Mouse (Mus musculus) midbrain, postnatal 0 days (tissue): ENCODE data around the gene Anapc15-ps. TPM values are rescaled to one million over a fixed set of nuclear protein-coding genes. Genes with fewer than 3 reads are reported as not detected.

Experiments
- ATAC-seq: fragments of 200-750 bp; cut with Nextera tagmentation; 2 replicates; pipeline ENCODE4 v1.8.0; 2017; ENCODE audit warnings: moderate number of reproducible peaks, mild to moderate bottlenecking, moderate TSS enrichment, moderate library complexity; ENCODE audit not compliant: low FRiP score
- DNase-seq: peaks from one replicate; pipeline ENCODE4 v3.0.0-alpha.2; 2015; ENCODE audit warnings: low spot score
- H3K27ac ChIP-seq: fragments of 300-500 bp; sonication (generic); 2 replicates; pipeline ENCODE4 v1.5.1; 2014; ENCODE audit warnings: low read depth, mild to moderate bottlenecking, low read length, mixed read lengths
- H3K27me3 ChIP-seq: fragments of 300-500 bp; sonication (generic); 2 replicates; pipeline ENCODE4 v1.6.1; 2014; ENCODE audit warnings: low read length, control low read depth, mixed read lengths; ENCODE audit not compliant: insufficient read depth
- H3K36me3 ChIP-seq: fragments of 300-500 bp; sonication (generic); 2 replicates; pipeline ENCODE4 v1.6.1; 2014; ENCODE audit warnings: low read length, control low read depth, mixed read lengths; ENCODE audit not compliant: insufficient read depth
- H3K4me1 ChIP-seq: fragments of 300-500 bp; sonication (generic); 2 replicates; pipeline ENCODE4 v1.6.1; 2014; ENCODE audit warnings: mild to moderate bottlenecking, control low read depth, antibody characterized with exemption, low read length, mixed read lengths; ENCODE audit not compliant: insufficient read depth
- H3K4me2 ChIP-seq: fragments of 300-500 bp; sonication (generic); 2 replicates; pipeline ENCODE4 v1.6.1; 2014; ENCODE audit warnings: low read depth, mild to moderate bottlenecking, low read length, mixed read lengths; ENCODE audit not compliant: poor library complexity, severe bottlenecking
- H3K4me3 ChIP-seq: fragments of 300-500 bp; sonication (generic); 2 replicates; pipeline ENCODE4 v1.5.1; 2014; ENCODE audit warnings: low read depth, mild to moderate bottlenecking, low read length, moderate library complexity
- H3K9ac ChIP-seq: fragments of 300-500 bp; sonication (generic); replicated peaks from 2 replicates; pipeline ENCODE4 v1.6.1; 2014; ENCODE audit warnings: mild to moderate bottlenecking, low read length, moderate library complexity, mixed read lengths; ENCODE audit not compliant: poor library complexity, severe bottlenecking
- H3K9me3 ChIP-seq: fragments of 300-500 bp; sonication (generic); 2 replicates; pipeline ENCODE4 v1.6.1; 2016; ENCODE audit warnings: low read length, control low read depth
- CTCF ChIP-seq: IDR thresholded peaks from 2 replicates; pipeline ENCODE4 v1.5.1; 2016; ENCODE audit warnings: antibody characterized with exemption, mild to moderate bottlenecking
- WGBS: fragments of 180-500 bp; shearing (Covaris S2); extraction: QIAGEN DNeasy Blood & Tissue Kit; methylation state at CpG from one replicate; pipeline ENCODE4 v1.1.7; 2014; 5-methylcytosine and 5-hydroxymethylcytosine counted together
- polyA plus RNA-seq: library from polyadenylated mRNA; unstranded; fragments of >200 nt; fragmentation: Nextera tagmentation; extraction: Ambion mirVana; gene quantifications from 2 replicates; pipeline ENCODE4 v1.2.1, GENCODE M21; 2015
- total RNA-seq: library from RNA; depleted of rRNA; stranded (reverse); fragments of >200 nt; gene quantifications from 2 replicates; pipeline ENCODE4 v1.2.3, GENCODE M21; 2014

Gene Anapc15-ps
- total and polyA plus RNA-seq, 2 experiments from 2014 or later, result not detected

DNA sequence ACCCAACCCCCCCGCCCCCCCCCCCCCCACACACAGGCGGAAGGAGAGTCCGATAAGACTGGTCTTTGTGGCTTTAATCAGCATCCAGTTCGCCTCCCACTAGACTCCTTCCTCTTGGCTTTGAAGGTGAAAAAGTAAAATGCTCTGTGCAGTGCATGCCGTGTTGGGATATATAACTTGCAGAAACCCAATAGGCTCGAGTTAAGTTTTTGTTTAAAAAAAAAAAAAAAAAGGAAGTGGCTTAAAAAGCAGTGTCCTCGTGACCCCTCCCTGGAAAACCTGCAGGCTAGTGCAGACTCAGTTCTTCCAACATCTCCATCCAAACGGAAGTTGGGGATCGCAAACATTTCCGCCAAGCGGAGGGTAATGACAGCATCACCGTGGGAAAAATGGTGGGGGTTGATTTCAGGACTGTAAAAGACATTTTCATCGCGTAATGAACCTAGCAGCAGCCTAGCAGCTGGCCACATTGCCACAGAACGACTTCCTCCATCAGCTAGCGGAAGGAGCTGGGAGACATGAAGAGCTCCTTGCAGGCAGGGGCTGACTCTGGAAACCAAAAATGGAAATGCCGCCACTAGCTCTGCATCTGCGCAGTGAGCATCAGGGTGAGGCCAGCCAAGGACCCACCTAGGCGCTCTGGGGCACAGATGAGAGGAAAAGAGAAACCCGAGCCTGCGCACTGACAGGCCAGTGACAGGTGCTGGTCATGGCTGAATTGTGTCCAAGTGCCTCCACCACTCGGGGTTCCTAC, 4.3 kb upstream of the Anapc15-ps start:
- DNase-seq (no peak), ATAC-seq (no peak)
- 69% methylated on average over 22 of the region's 22 CpGs for WGBS
- H3K36me3 ChIP-seq, result no peaks in the 10 kb centered on the region
- no peak overlapping the region for H3K27ac ChIP-seq
- TF ChIP-seq CTCF, result no peak
- H3K4me3 ChIP-seq, result no peak overlapping the region
- H3K9ac ChIP-seq, result no peak overlapping the region
- H3K9me3 ChIP-seq, result no peaks in the 10 kb centered on the region
- no peak overlapping the region for H3K4me2 ChIP-seq
- no peaks in the 10 kb centered on the region for H3K27me3 ChIP-seq
- H3K4me1 ChIP-seq, result no peaks in the 10 kb centered on the region; the same call in none of the 2 replicates

DNA sequence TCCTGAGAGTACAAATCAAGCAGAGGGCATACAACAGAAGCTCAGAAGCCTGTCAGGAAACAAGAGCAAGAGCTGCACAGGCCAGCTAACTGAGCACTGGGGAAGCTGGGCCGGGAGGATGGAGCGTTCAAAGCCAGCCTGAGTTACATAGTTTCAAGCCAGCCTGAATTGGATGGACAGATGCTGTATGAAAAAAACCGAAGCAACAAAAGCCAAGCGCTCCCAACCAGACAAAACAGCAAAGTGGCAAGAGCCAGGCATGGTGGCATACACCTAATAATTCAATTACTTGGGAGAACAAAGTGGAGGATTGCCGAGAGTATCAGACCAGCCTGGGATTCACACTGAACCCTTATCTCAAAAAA, 3.7 kb upstream of the Anapc15-ps start:
- Histone ChIP-seq H3K4me3 (no peak overlapping the region), H3K4me1 (no peaks in the 10 kb centered on the region; the same call in none of the 2 replicates), H3K36me3 (no peaks in the 10 kb centered on the region), H3K9ac (no peak overlapping the region), H3K27me3 (no peaks in the 10 kb centered on the region), H3K9me3 (no peaks in the 10 kb centered on the region), H3K4me2 (no peak overlapping the region), H3K27ac (no peak overlapping the region)
- ATAC-seq (no peak), DNase-seq (no peak)
- no peak for TF ChIP-seq CTCF
- WGBS, result 68% methylated on average over 5 of the region's 5 CpGs

DNA sequence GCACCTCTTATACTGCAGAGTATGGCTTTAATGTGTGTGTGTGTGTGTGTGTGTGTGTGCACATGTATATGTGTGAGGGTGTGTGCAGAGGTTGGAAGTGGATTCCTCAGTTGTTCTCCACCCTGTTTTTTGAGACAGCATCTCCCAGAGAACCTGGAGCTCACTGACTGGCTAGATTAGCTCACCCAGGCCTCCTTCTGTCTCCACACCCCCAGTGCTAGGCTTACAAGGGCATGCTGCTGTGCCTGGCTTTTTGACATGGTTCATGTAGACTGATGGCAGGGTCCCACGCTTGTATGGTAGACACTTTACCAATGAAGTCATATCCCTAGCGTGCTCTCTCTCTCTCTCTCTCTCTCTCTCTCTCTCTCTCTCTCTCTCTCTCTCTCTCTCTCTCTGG, 3.1 kb upstream of the Anapc15-ps start:
- H3K4me3 ChIP-seq, result no peak overlapping the region
- no peak for DNase-seq
- no peak overlapping the region for H3K27ac ChIP-seq
- H3K4me2 ChIP-seq, result no peak overlapping the region
- no peaks in the 10 kb centered on the region for H3K27me3 ChIP-seq
- H3K4me1 ChIP-seq, result no peaks in the 10 kb centered on the region; the same call in none of the 2 replicates
- no peaks in the 10 kb centered on the region for H3K36me3 ChIP-seq
- no peak for ATAC-seq
- H3K9me3 ChIP-seq, result no peaks in the 10 kb centered on the region
- TF ChIP-seq CTCF, result no peak
- H3K9ac ChIP-seq, result no peak overlapping the region
- WGBS, result 94% methylated on average over 2 of the region's 2 CpGs

DNA sequence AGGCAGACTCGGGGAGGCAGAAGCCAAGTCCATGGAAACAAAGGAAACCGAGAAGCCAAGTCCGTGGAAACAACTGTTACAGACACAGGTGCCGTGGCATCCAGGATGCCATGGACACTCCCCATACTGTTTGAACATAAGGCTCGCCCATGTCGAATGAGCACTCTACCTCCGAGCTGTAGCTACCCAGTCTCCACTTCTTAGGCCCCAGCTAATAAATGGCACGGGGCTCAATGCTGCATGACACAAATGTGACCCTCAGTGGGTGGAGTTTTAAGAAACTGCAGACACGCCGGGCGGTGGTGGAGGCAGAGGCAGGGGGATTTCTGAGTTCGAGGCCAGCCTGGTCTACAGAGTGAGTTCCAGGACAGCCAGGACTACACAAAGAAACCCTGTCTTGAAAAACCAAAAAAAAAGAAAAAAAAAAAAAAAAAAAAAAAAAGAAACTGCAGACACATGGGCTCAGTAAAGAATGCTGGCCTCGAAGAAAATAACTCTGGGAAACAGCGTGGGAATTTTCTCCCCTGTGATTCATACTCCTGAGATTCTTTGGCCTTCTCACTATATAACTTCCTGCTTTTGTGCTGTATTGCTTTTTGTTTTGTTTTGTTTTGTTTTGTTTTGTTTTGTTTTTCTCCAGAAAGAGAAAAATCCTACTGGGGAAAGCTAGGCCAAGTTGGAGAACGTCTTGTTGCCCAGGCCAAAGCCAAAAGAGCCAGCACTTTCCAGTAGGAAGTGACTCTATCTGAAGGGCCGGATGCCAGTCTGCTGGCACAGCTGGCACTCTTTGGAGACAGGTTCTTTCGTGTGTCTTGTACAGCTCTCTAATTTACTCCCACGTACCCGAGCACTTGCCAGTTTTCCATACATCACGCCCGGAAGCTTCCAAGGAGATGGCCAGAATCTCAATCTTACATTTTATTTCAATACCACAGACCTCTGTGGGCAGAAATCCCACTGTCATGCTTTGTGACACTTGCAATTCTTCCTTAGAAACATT, 2.2 kb downstream of the Anapc15-ps start:
- Histone ChIP-seq H3K9me3 (no peaks in the 10 kb centered on the region), H3K27ac (no peak overlapping the region), H3K4me3 (no peak overlapping the region), H3K27me3 (no peaks in the 10 kb centered on the region), H3K9ac (no peak overlapping the region), H3K4me1 (no peaks in the 10 kb centered on the region), H3K4me2 (no peak overlapping the region), H3K36me3 (no peaks in the 10 kb centered on the region)
- 86% methylated on average over 21 of the region's 21 CpGs for WGBS
- no peak for TF ChIP-seq CTCF
- ATAC-seq (no peak), DNase-seq (no peak)

DNA sequence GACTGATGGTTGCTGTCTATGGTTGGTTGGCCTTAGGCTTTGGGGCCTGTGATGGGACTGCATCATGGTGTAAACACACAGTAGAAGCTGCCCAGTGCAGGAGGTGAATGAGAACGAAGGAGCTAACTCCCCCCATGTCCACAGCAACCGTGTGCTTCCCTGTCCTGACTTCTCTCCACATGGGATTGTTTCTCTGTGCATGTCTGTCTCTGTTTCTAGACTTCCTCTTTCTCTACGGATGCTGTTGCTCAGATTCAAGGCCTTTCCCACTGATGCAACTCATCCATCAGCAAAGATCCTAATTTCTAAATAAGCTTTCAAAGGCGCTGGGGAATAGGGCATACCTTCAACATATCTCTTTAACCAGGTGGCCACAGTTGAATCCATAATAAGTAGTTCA, 3.4 kb downstream of the Anapc15-ps start:
- H3K4me1 ChIP-seq, result no peaks in the 10 kb centered on the region
- no peak overlapping the region for H3K4me2 ChIP-seq
- DNase-seq (no peak), ATAC-seq (no peak)
- no peak for TF ChIP-seq CTCF
- no peak overlapping the region for H3K27ac ChIP-seq
- H3K9me3 ChIP-seq, result no peaks in the 10 kb centered on the region
- H3K4me3 ChIP-seq, result no peak overlapping the region
- H3K36me3 ChIP-seq, result no peaks in the 10 kb centered on the region
- no peak overlapping the region for H3K9ac ChIP-seq
- H3K27me3 ChIP-seq, result no peaks in the 10 kb centered on the region
- WGBS, result 87% methylated on average over 4 of the region's 4 CpGs

DNA sequence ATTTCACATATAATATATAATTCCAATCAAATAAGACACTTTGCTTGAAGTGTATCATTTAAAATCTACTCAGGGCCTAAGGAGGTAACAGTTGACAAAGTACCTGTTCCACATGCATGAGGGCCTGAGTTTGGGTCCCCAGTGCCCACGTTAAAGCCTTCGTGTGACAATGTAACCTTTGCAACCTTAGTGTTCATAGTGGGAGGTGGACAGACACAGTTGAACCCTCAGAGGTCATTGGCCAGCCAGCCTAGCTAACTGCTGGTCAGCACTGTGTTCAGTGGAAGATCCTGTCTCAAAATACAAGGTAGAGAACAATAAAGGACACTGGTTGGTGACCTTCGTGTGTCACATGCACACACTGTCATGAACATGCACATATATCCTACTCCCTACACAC, 4.2 kb downstream of the Anapc15-ps start:
- no peaks in the 10 kb centered on the region for H3K4me1 ChIP-seq

More for the DNA sequence above, 4.2 kb downstream of the Anapc15-ps start:
- Histone ChIP-seq H3K27me3 (no peaks in the 10 kb centered on the region), H3K27ac (no peak overlapping the region), H3K36me3 (no peaks in the 10 kb centered on the region), H3K4me3 (no peak overlapping the region), H3K4me2 (no peak overlapping the region), H3K9ac (no peak overlapping the region), H3K9me3 (no peaks in the 10 kb centered on the region)
- 88% methylated on average over 3 of the region's 3 CpGs for WGBS
- ATAC-seq (no peak), DNase-seq (no peak)
- TF ChIP-seq CTCF, result no peak
